ENCODE assay signal across 9 mouse cellular contexts in the genomic region with DNA sequence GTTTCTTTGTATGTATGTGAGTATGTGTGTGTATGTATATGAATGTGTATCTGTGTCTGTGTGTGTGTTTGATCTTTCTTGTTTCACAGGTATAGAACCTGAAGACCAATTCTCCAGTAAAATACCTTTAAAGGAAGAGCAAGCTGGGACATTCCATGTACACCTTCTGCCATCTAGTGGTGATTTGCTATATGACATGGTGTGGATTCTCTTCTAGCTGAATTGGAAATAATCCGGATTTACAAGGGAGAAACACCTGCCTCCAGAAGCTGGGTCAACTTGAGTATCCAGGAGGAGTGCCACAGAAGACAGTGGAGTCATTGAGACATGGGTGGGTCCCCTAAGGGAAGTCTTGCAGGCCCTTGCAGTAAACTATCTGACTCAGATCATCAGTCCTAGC. TPM values are rescaled to one million over a fixed set of nuclear protein-coding genes. Genes with fewer than 3 reads are reported as not detected.
DNase-seq lines count a peak whose midpoint lies in the region; ATAC-seq and TF ChIP-seq lines count a peak whose summit lies in the region.
"Had no signal": no experiment of that assay in that cellular context is flagged by ENCODE, and none has a peak within 500 bp of the region (broad histone marks: within the 10 kb centered on the region; RNA-seq: fewer than 3 reads in every experiment).

No protein-coding gene starts in this region.

- H3K4me3 ChIP-seq in gastrocnemius, adult 2 months, result no peak overlapping the region
- H3K4me3 ChIP-seq: liver, embryonic 13.5 days had no signal

- H3K27ac ChIP-seq in gastrocnemius, adult 2 months, result no peak overlapping the region
- H3K27ac ChIP-seq: liver, embryonic 13.5 days had no signal

- peak; percentile 56; the same call in 1 of the 2 replicates for ATAC-seq in granulocyte monocyte progenitor cell, adult 5-6 weeks (replicated peaks; ENCODE audit: poor library complexity, severe bottlenecking)
- peak; percentile 50; the same call in 1 of the 2 replicates for ATAC-seq in megakaryocyte-erythroid progenitor cell, adult 5-6 weeks (replicated peaks; ENCODE audit: low FRiP score, low TSS enrichment, poor library complexity, severe bottlenecking)
- no peak for ATAC-seq in activated CD4-positive, CD25-positive, alpha-beta regulatory T cell, adult 4 months

- peak; percentile 88 for TF ChIP-seq CTCF in gastrocnemius, adult 2 months (IDR thresholded peaks at IDR 0.05)

- intact Hi-C loops in gastrocnemius, adult 2 months (cut with DNase I), result loop anchor here (1.0 to 2.0 kb wide), 3 partner anchors 95 to 251 kb away; no protein-coding TSS in a partner anchor
- intact Hi-C loops in gastrocnemius, postnatal 14 days (cut with DNase I; ENCODE audit: low total_unique reads), result loop anchor here (5.0 kb wide), 3 partner anchors 94 to 249 kb away; no protein-coding TSS in a partner anchor

- no peak for DNase-seq in gastrocnemius, adult 2 months
- DNase-seq in gastrocnemius, postnatal 14 days, result no peak
- DNase-seq in right cerebral cortex, adult 18-20 months, result peak; percentile 24
- no peak for DNase-seq in right cerebral cortex, postnatal 25 days
- peak; percentile 55 for DNase-seq in brain, embryonic 18.5 days (ENCODE audit: low read depth, low spot score)
- DNase-seq: liver, embryonic 13.5 days had no signal

RNA-seq across cellular contexts. Expression of gene Lactbl1, which starts 1.1 kb away (rescaled TPM):
- not detected for total RNA-seq in gastrocnemius, adult 2 months (2021)
- total RNA-seq in gastrocnemius, postnatal 14 days (2021), result not detected
- 0.36 TPM in 1 of 2 replicates, not detected in the other for total RNA-seq in granulocyte monocyte progenitor cell, adult 5-6 weeks (2014; fragmentation: Nextera tagmentation)
- 0.09 TPM in 1 of 2 replicates, not detected in the other for total RNA-seq in granulocyte monocyte progenitor cell, adult 5-6 weeks (2017)
- 0.44 TPM in 1 of 2 replicates, not detected in the other for total RNA-seq in megakaryocyte-erythroid progenitor cell, adult 5-6 weeks (2014; fragmentation: Nextera tagmentation)
- total RNA-seq in megakaryocyte-erythroid progenitor cell, adult 5-6 weeks (2017), result 0.27 TPM in 1 of 2 replicates, not detected in the other
- not detected for polyA plus RNA-seq in activated CD4-positive, CD25-positive, alpha-beta regulatory T cell, adult 4 months (2017; shearing (Covaris generic))
- polyA plus RNA-seq: liver, embryonic 13.5 days had no signal

RNA-seq across cellular contexts. Expression of gene Tex46, which starts 11.1 kb away (rescaled TPM):
- not detected for total RNA-seq in gastrocnemius, adult 2 months (2021)
- not detected for total RNA-seq in gastrocnemius, postnatal 14 days (2021)
- total RNA-seq in granulocyte monocyte progenitor cell, adult 5-6 weeks (2014; fragmentation: Nextera tagmentation), result not detected in 2 replicates
- not detected in 2 replicates for total RNA-seq in granulocyte monocyte progenitor cell, adult 5-6 weeks (2017)
- not detected in 2 replicates for total RNA-seq in megakaryocyte-erythroid progenitor cell, adult 5-6 weeks (2014; fragmentation: Nextera tagmentation)
- not detected in 2 replicates for total RNA-seq in megakaryocyte-erythroid progenitor cell, adult 5-6 weeks (2017)
- polyA plus RNA-seq in activated CD4-positive, CD25-positive, alpha-beta regulatory T cell, adult 4 months (2017; shearing (Covaris generic)), result not detected
- polyA plus RNA-seq: liver, embryonic 13.5 days had no signal

RNA-seq across cellular contexts. Expression of gene Kdm1a, which starts 18.8 kb away (rescaled TPM):
- total RNA-seq in gastrocnemius, adult 2 months (2021), result 10 to 100 TPM; 18.2 to 20.0 TPM
- 10 to 100 TPM; 20.4 to 21.0 TPM for total RNA-seq in gastrocnemius, postnatal 14 days (2021)
- 57.8 and 60.8 TPM in 2 replicates for total RNA-seq in granulocyte monocyte progenitor cell, adult 5-6 weeks (2014; fragmentation: Nextera tagmentation)
- 53.4 and 59.4 TPM in 2 replicates for total RNA-seq in granulocyte monocyte progenitor cell, adult 5-6 weeks (2017)
- total RNA-seq in megakaryocyte-erythroid progenitor cell, adult 5-6 weeks (2014; fragmentation: Nextera tagmentation), result 61.6 and 68.5 TPM in 2 replicates
- total RNA-seq in megakaryocyte-erythroid progenitor cell, adult 5-6 weeks (2017), result 60.7 and 91.5 TPM in 2 replicates
- polyA plus RNA-seq in activated CD4-positive, CD25-positive, alpha-beta regulatory T cell, adult 4 months (2017; shearing (Covaris generic)), result 10 to 100 TPM; 17.1 to 19.4 TPM

Comparison
In these comparisons a context has a peak if more than half of its experiments do, and no peak if none do; other contexts are left out.
1. DNase-seq: peak in right cerebral cortex, adult 18-20 months (single experiment) and brain, embryonic 18.5 days (single experiment); none in gastrocnemius, adult 2 months (single experiment), gastrocnemius, postnatal 14 days (single experiment) and right cerebral cortex, postnatal 25 days (single experiment).